Mouse (Mus musculus): ENCODE results near the gene Tnfsf11. TPM values are rescaled to one million over a fixed set of nuclear protein-coding genes. Genes with fewer than 3 reads are reported as not detected.

The Tnfsf11 gene
- polyA plus RNA-seq, 1 experiment, result not detected

DNA sequence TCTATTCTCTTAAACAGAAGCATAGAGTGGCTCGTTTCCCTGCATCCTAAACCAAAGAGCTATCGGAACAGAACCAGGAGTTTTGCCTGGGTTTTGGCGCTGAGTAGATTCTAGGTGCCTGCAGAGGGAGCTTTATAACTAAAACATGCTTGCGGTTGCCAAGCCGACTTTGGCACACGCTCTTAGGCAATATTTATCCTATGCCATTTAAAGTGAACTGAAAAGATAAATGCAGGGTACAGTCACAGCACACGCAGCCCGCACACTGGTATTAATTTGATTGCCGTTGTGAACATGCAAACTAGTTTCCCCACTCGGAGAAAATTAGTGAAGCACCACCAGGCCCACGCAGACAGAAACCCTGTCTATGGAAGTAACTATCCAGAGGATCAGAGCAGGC, 25.4 kb downstream of the Tnfsf11 start:
- H3K4me3 ChIP-seq (replicated peaks; ENCODE audit: control insufficient read depth, low read depth, low read length), result no peak overlapping the region
- H3K4me1 ChIP-seq (ENCODE audit: control insufficient read depth, insufficient read depth, low read length), result no peaks in the 10 kb centered on the region
- 83% methylated on average over 11 of the region's 11 CpGs for WGBS
- TF ChIP-seq CTCF (IDR thresholded peaks at IDR 0.05; ENCODE audit: control insufficient read depth, insufficient read depth, low read length), result no peak
- TF ChIP-seq POLR2A (IDR thresholded peaks at IDR 0.05; ENCODE audit: borderline replicate concordance, control insufficient read depth, low read depth, low read length), result no peak
- no peak overlapping the region; the same call in 1 of the 2 replicates for H3K27ac ChIP-seq (ENCODE audit: control insufficient read depth, insufficient read depth, low read depth, low read length, poor library complexity)

DNA sequence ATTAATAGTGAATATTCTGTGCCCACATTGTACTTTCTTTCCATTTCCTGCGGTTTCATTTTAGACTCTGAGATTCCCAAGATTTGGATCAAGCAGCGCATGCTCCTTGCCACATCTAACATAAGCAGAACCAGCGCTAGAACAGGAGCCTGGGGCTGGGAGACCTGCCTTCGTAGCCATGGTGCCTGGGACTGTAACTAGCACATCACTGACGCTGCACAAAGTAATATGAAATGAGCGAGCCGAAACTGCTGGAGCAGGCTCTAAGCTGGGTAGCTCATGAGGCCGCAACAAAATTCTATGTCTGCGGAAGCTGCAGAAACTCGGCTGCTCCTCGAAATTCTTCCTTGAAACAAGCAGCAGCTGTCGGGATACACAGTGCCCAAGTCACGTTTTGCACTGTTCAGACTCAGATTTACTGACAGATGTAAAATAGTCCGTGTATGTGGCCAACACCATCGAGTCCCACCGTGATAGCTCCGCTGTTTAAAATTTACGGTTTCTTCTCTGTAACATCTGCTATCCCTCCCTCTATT, 31.4 kb downstream of the Tnfsf11 start:
- TF ChIP-seq POLR2A (IDR thresholded peaks at IDR 0.05; ENCODE audit: borderline replicate concordance, control insufficient read depth, low read depth, low read length) (no peak), CTCF (IDR thresholded peaks at IDR 0.05; ENCODE audit: control insufficient read depth, insufficient read depth, low read length) (no peak)
- H3K4me3 ChIP-seq (replicated peaks; ENCODE audit: control insufficient read depth, low read depth, low read length), result no peak overlapping the region
- WGBS, result 78% methylated on average over 18 of the region's 18 CpGs
- no peaks in the 10 kb centered on the region for H3K4me1 ChIP-seq (ENCODE audit: control insufficient read depth, insufficient read depth, low read length)
- H3K27ac ChIP-seq (ENCODE audit: control insufficient read depth, insufficient read depth, low read depth, low read length, poor library complexity), result no peak overlapping the region

DNA sequence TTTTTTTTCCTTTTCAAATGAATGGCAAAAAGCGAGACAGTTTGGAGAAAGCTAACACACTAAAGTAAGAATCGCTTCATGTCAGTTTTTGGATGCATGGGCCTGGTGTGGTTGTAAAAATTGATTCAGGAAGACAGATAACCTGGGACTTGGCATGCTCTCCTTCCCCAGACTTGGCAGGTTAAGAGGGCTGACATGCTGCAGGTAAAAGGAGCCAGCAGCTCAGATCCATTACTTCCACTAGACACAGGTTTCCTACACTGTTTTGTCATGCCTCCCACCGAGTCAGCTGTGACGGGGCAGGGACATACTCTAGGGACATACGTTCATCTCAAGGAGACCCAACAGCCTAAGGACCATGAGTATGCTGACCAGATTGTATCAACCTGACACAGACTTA, 33.0 kb downstream of the Tnfsf11 start:
- TF ChIP-seq CTCF (IDR thresholded peaks at IDR 0.05; ENCODE audit: control insufficient read depth, insufficient read depth, low read length) (no peak), POLR2A (IDR thresholded peaks at IDR 0.05; ENCODE audit: borderline replicate concordance, control insufficient read depth, low read depth, low read length) (no peak)
- no peak overlapping the region for H3K4me3 ChIP-seq (replicated peaks; ENCODE audit: control insufficient read depth, low read depth, low read length)
- WGBS, result 78% methylated on average over 5 of the region's 5 CpGs
- H3K4me1 ChIP-seq (ENCODE audit: control insufficient read depth, insufficient read depth, low read length), result no peaks in the 10 kb centered on the region
- H3K27ac ChIP-seq (ENCODE audit: control insufficient read depth, insufficient read depth, low read depth, low read length, poor library complexity), result no peak overlapping the region

DNA sequence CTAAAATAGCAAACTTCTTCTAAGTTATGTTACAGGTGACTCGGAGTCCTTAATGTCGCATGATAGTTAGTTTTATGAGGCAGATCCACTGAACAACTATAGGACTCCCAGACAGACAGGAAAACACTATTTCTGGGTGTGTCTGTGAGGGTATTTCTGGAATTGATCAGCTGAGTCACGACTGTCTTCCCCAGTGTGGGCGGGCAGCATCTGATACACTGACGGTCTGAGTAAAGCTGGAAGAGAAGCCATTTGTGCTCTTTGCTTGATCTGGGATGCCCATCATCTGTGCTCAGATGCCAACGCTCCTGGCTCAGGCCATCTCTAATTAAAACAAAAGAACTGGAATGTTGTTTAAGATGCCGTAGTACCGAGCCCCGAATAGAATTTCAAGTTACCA, 33.7 kb downstream of the Tnfsf11 start:
- TF ChIP-seq CTCF (IDR thresholded peaks at IDR 0.05; ENCODE audit: control insufficient read depth, insufficient read depth, low read length) (no peak), POLR2A (IDR thresholded peaks at IDR 0.05; ENCODE audit: borderline replicate concordance, control insufficient read depth, low read depth, low read length) (no peak)
- 82% methylated on average over 9 of the region's 9 CpGs for WGBS

DNA sequence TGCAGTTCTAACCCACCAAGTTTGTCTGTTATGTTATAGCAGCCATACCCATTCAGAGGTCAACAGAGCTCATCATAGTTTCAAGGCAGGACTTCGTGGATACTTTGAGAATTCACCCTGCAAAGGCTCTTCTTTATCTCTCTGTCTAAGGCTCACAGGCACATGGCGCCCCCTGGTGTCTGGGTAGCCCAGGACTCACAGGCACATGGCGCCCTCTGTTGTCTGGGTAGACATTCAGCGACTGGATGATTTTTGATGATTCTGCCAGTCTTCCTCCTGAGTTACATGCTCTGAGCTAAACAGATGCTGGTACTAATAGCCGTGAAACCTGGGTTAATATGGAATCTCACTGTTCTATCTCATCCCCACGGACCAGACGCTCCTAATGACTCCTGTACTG, 34.3 kb downstream of the Tnfsf11 start:
- H3K27ac ChIP-seq (ENCODE audit: control insufficient read depth, insufficient read depth, low read depth, low read length, poor library complexity), result no peak overlapping the region
- WGBS, result 63% methylated on average over 7 of the region's 7 CpGs
- TF ChIP-seq CTCF (IDR thresholded peaks at IDR 0.05; ENCODE audit: control insufficient read depth, insufficient read depth, low read length) (peak; percentile 83), POLR2A (IDR thresholded peaks at IDR 0.05; ENCODE audit: borderline replicate concordance, control insufficient read depth, low read depth, low read length) (no peak)
- no peak overlapping the region for H3K4me3 ChIP-seq (replicated peaks; ENCODE audit: control insufficient read depth, low read depth, low read length)
- H3K4me1 ChIP-seq (ENCODE audit: control insufficient read depth, insufficient read depth, low read length), result no peaks in the 10 kb centered on the region

More for the DNA sequence above, 33.7 kb downstream of the Tnfsf11 start:
- no peak overlapping the region for H3K27ac ChIP-seq (ENCODE audit: control insufficient read depth, insufficient read depth, low read depth, low read length, poor library complexity)
- no peaks in the 10 kb centered on the region for H3K4me1 ChIP-seq (ENCODE audit: control insufficient read depth, insufficient read depth, low read length)
- no peak overlapping the region for H3K4me3 ChIP-seq (replicated peaks; ENCODE audit: control insufficient read depth, low read depth, low read length)

DNA sequence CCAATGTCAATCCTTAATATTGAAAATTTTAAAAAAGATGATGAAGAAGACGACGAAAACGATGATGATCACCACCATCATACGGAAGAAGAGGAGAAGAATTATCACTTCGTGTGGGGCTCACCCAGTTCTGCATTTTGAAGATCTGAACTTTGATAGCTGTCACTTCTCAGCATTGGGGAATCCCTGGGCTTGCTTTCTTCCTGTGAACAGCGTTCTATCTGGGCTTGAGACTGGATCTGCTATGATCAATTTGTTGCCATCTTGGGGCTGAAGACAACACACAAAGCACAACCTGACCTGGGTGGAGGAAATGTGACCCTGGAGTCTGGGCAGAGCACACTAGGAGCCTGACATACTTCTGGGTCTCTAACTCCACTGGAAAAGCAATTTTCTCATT, 43.0 kb downstream of the Tnfsf11 start:
- Histone ChIP-seq H3K4me3 (replicated peaks; ENCODE audit: control insufficient read depth, low read depth, low read length) (no peak overlapping the region), H3K27ac (ENCODE audit: control insufficient read depth, insufficient read depth, low read depth, low read length, poor library complexity) (no peak overlapping the region), H3K4me1 (ENCODE audit: control insufficient read depth, insufficient read depth, low read length) (no peaks in the 10 kb centered on the region)
- 75% methylated on average over 6 of the region's 6 CpGs for WGBS
- TF ChIP-seq POLR2A (IDR thresholded peaks at IDR 0.05; ENCODE audit: borderline replicate concordance, control insufficient read depth, low read depth, low read length) (no peak), CTCF (IDR thresholded peaks at IDR 0.05; ENCODE audit: control insufficient read depth, insufficient read depth, low read length) (no peak)

DNA sequence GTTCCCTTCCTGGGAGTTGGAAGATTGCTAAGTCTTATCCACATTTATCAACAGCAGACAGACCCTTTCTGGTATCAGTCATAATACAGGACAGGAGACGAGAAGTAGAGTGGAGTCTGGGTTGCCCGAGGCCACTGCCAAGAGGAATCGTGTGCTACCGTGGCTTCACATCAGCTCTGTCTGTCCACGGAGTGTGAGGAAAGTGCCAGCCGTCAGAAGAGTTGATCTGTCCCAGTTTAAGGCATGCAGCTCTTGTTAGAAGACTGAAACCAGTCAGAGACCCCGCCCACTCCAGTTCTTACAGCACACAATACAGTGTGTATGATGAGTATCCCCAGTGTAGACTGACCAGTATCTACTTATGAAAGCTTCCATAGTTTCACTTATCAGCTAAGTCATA, 45.2 kb downstream of the Tnfsf11 start:
- Histone ChIP-seq H3K4me1 (ENCODE audit: control insufficient read depth, insufficient read depth, low read length) (no peaks in the 10 kb centered on the region), H3K4me3 (replicated peaks; ENCODE audit: control insufficient read depth, low read depth, low read length) (no peak overlapping the region), H3K27ac (ENCODE audit: control insufficient read depth, insufficient read depth, low read depth, low read length, poor library complexity) (no peak overlapping the region)
- no peak for TF ChIP-seq POLR2A (IDR thresholded peaks at IDR 0.05; ENCODE audit: borderline replicate concordance, control insufficient read depth, low read depth, low read length)
- no peak for TF ChIP-seq CTCF (IDR thresholded peaks at IDR 0.05; ENCODE audit: control insufficient read depth, insufficient read depth, low read length)
- 77% methylated on average over 7 of the region's 7 CpGs for WGBS

DNA sequence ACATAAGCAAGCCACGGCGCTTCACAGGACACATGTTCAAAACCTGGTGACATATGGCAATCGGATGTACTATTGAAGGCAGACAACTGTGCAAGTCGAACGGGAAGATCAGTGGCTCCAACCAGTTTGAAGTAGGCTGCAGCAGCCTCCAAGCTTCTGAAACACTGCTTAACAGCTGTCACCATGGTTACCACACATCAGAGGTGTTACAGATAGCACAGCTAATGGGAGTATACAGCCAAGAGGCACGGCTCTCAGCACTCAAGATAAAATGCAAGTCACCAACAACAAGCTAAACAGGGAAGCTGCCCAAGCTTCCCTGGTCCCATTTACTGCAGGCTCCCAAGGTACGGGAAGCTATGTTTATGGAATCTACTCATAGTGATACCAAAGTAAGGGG, 46.6 kb downstream of the Tnfsf11 start:
- no peak overlapping the region for H3K27ac ChIP-seq (ENCODE audit: control insufficient read depth, insufficient read depth, low read depth, low read length, poor library complexity)
- H3K4me3 ChIP-seq (replicated peaks; ENCODE audit: control insufficient read depth, low read depth, low read length), result no peak overlapping the region
- 80% methylated on average over 7 of the region's 7 CpGs for WGBS
- H3K4me1 ChIP-seq (ENCODE audit: control insufficient read depth, insufficient read depth, low read length), result no peaks in the 10 kb centered on the region
- no peak for TF ChIP-seq POLR2A (IDR thresholded peaks at IDR 0.05; ENCODE audit: borderline replicate concordance, control insufficient read depth, low read depth, low read length)
- no peak for TF ChIP-seq CTCF (IDR thresholded peaks at IDR 0.05; ENCODE audit: control insufficient read depth, insufficient read depth, low read length)

DNA sequence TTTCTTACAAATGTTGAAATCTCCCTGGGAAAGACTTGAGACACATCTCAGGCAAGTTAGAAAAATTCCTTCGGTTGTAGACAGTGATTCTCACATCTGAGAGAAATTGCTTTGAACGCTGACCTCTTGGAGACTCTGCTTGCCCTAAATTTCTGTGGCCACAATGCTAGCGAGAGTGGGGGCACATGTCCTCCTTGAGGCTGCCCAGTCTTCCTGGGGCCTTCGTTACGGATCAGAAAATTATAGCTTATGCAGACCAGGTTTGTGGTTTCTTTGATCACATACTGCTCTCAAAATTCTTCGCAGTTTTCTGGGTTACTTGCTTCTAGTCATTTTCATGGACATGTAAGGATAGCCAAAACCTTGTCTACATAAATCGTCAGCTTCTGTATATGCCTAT, 53.8 kb downstream of the Tnfsf11 start:
- TF ChIP-seq POLR2A (IDR thresholded peaks at IDR 0.05; ENCODE audit: borderline replicate concordance, control insufficient read depth, low read depth, low read length), result no peak
- TF ChIP-seq CTCF (IDR thresholded peaks at IDR 0.05; ENCODE audit: control insufficient read depth, insufficient read depth, low read length), result no peak
- H3K27ac ChIP-seq (ENCODE audit: control insufficient read depth, insufficient read depth, low read depth, low read length, poor library complexity), result no peak overlapping the region
- no peak overlapping the region for H3K4me3 ChIP-seq (replicated peaks; ENCODE audit: control insufficient read depth, low read depth, low read length)
- H3K4me1 ChIP-seq (ENCODE audit: control insufficient read depth, insufficient read depth, low read length), result no peaks in the 10 kb centered on the region
- WGBS, result 75% methylated on average over 7 of the region's 7 CpGs
